Mouse (Mus musculus) urinary bladder, postnatal 25 days (tissue): ENCODE data around the gene Cldn14.
"Not testable (repeated sequence)": the region's sequence is repeated elsewhere in the genome, so short reads cannot be mapped to it uniquely, and the experiment has no call there.

Source experiments
- DNase-seq: peaks from one replicate; pipeline ENCODE4 v3.0.0; 2022; ENCODE audit warnings: low spot score

Cldn14 gene

DNA sequence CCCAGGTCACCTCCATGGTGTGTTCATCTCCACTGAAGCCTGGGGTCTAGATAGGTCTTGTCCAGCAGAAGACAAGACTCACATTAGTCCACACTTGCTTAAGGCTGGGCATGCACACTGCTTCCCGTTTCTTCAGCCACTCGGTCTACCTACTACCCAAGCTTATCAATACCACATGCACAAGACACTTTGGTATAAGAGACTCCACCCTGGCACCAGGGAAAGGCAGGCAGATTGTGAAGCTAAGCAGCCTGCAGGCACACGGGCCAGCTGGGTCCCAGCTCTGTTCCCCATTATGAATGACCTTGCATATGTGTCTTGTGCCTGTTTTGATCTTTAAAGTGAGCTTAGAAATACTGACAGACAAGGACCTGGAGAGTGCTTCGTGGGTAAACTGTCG, 719 bp upstream of the Cldn14 start:
- no peak for DNase-seq

DNA sequence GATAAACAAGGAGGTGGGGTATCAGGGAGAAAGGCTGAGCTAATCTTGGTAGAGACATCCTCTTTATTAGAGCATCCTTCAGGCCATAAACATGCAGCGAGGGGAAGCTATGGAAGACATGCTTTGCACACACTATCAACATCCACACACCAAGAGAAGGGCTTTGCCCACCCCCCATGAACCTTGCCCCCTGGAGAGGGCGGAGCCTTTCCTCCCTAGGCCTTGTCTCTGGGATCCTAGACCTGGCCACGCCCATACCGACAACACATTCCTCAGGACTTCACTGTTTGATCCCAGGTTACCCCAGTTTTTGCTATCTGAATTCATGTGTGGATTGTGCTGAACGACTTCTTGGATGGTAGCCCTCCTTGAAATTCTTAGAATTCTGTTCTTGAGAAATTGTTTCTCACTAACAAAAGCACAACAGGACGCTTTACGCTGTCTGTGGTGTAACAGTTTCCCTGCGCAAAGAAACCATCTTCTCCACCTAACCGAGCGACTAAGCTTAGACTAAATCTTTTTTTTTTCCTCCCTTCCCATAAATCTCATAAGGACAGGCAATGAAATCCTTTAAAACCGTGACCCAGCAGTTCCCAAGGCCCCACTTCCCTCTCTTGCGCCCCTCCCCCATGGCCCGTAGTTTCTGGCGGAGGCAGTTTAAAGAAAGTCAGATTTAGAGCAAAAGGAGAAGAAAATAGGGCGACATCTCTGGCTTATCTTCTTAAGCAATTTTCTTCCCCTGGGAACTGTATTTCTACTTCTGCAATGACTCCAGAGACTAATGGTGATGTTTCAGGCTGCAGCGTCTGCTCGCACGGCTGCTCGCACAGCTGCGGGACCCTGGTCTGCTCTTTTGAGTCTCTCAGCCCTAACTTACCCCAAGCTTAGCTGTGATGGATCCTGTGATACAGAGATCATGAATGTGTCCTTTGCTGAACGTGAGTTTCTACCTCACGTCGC, 1.7 kb downstream of the Cldn14 start:
- no peak for DNase-seq

DNA sequence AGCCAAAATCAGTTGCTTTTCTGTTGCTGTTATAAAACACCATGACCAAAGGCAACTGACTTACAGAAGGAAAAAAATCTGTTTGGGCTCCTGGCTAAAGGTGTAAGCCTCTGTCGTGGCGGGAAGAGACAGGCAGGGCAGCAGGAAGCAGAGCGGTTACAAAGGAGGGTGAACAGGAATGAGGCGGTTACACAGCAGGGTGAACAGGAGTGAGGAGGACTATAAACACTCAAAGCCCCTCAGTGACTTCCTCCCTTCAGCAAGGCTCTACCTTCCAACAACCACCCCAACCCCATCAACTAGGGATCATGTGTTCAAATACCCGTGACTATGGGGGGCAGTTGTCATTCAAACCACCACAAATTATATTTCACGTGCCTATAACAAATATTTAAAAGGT, 5.2 kb downstream of the Cldn14 start:
- DNase-seq, result no peak

DNA sequence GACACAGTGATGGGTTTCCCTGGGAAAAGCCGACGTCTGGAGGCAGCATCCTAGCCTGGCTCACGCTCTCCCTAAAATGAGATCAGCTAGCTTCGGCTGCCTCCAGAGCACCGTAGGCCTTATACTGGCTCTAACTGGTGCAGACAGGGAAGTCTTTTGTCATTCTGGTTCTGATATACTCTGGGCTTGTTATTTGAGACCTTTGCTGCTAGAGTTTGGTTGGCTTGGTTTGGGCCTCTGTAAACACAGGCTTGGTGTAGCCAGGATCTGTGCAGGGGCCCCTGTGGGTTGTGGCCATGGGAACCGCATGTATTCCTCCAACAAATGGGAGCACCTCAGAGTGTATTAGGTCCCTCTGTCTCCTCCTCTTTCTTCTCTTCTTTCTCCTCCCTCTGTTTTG, 7.3 kb downstream of the Cldn14 start:
- DNase-seq, result no peak

DNA sequence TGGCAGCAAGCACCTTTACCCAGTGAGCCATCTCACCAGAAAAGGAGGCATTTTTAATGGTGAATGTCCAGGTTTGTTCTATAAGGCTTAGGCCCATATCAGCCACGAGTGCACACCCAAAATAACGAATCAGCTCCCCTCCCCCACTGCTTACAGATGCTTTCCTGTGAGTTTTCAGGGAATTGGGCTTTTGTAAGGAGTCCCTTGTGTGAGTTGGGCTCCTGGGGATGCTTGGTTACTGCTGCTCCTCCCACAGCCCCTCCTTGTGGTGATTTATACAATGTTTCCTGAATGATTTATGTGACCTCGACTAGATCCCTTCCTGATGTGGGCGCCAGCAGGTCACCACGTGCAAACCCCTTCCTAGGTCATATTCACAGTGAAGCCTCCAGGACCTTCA, 9.7 kb downstream of the Cldn14 start:
- DNase-seq, result no peak

DNA sequence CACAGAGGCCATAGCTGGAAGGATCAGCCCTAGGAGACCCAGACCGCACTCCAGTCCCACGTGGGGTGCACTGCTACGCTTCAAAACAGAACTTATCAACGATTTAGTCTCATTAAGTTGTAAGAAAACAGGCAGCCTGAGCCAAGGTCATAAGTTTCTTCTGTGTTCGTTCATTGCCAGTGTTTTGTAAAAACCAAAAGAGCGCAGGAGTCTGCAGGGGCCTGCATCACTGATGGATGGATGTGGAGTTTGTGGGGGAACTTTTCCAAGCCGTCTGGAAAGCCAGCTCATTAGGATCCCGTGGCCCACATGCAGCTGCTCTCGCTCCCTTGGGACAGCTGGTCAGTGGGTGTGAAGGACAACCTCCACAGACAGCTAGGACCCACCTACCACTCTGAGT, 25.1 kb downstream of the Cldn14 start:
- no peak for DNase-seq

DNA sequence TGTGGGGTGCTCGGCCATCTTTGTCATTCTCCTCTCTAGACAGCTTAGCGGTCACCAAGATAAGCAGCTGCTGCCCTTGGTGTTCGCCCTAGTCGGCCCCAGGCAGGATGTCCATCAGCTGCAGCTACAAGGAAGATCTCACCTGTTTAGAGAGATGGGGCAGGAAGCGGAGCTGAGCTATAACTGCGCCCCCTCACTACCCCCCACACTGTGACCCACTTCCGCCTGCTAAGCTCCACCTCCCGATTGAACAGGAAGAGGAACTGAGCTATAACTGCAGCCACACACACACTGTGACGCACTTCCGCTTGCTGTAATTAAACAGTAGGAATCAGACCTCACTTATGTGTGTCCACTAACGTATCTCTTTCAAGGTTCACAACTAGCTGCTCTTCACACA, 26.3 kb downstream of the Cldn14 start:
- DNase-seq, result no peak

DNA sequence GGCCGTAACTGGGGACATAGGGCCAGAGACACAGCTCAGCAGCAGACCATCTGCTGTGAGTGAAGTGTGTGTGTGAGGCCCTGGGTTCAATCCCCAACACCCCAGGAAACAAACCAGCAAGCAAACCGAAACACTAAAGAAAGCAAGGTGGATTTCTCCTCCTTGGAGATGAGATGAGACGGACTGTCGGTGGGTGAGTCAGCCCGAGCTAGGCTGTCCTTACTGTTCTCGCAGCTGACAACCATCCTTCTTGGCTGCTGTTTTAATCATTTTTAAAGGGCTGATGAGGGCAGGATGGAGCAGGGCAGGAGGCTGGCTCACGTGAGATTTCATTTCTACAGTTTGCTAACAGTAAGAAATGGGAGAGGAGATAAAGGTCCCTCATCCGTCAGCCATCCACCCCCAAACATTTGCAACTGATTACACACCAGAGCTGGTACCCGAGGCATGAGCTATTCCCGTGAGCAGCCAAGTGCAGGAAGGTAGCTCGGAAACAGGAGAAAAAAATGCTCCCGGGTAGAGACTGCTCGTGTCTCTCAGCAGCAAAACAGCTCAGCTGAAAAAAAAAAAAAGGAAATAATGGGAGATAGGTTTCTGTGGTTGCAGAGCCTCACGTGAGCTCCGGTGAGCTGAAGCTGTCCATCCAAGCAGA, 27.3 kb downstream of the Cldn14 start:
- DNase-seq, result no peak

DNA sequence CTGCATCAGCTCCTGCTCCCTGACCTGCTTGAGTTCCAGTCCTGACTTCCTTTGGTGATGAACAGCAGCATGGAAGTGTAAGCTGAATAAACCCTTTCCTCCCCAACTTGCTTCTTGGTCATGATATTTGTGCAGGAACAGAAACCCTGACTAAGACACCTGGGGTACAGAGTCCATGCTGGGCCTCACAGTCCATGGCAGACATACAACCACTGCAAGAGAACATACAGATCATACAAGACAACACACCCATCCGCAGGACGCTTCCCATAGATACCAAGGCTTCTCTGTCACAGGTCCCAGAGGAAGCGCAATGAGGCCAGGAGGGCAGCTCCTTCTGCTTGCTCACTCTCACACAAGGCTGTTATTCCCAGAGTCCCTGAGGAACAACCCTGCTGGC, 28.3 kb downstream of the Cldn14 start:
- not testable (repeated sequence) for DNase-seq

DNA sequence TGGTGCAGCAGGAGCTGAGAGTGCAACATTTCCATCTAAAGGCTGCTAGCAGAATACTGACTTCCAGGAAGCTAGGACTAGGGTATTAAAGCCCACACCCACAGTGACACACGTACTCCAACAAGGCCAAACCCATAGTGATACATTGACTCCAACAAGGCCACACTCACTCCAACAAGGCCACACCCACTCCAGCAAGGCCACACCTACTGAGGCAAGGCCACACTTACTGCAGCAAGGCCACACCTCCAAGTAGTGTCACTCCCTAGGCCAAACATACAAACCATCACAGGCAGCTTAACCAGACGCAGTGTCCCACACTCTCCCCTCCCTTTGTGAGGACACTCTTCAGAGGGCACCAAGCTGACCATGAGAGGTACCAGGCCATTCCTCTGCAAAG, 29.3 kb downstream of the Cldn14 start:
- no peak for DNase-seq

DNA sequence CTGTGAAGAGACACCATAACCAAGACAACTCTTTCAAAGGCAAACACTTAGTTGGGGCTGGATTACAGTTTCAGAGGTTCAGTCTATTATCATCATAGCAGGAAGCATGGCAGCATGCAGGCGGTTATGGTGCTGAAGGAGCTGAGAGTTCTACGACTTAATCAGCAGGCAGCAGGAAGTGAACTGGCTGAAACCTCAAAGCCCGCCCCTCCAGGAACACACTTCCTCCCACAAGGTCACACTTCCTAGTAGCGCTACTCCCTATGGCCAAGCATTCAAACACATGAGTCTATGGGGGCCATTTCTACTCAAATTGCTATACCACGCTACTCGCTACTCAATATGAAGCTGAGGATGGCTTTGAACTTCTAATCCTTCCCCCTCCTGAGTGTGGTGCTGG, 31.1 kb downstream of the Cldn14 start:
- DNase-seq, result no peak

DNA sequence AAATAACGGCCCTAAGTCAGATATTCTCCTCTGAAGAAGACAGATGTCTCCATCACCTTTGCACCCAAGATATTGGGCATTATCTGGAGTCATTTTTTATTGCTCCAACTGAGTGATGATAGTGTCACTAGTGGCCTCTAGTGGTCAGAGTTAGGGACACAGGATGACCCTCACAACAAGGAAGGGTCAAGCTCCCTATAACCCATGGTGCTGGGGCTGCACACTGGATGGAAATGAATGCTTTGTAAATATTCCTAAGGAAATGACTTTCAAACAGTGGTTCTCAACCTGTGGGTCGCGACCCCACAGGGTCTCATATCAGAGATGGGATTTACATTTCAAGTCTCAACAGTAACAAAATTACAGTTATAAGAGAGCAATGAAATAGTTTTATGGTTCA, 31.7 kb downstream of the Cldn14 start:
- peak; percentile 9 for DNase-seq

DNA sequence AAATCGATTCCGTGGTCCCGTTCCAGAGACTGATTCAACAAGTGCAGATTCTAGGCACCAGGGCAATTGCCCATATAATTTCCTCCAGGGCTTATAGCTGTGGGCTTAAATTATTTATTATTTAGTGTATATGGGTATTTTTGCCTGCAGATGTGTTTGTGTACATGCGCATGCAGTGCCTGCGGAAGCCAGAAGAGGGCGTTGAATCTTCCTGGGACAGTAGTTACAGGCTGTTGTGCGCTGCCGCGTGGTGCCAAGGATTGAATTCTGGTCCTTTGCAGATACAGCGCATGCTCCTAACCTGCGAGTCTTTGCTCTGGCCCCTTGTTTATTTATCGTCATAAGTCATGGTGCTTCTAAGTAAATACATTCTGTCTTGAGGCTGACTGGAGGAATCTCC, 33.2 kb downstream of the Cldn14 start:
- DNase-seq, result no peak

DNA sequence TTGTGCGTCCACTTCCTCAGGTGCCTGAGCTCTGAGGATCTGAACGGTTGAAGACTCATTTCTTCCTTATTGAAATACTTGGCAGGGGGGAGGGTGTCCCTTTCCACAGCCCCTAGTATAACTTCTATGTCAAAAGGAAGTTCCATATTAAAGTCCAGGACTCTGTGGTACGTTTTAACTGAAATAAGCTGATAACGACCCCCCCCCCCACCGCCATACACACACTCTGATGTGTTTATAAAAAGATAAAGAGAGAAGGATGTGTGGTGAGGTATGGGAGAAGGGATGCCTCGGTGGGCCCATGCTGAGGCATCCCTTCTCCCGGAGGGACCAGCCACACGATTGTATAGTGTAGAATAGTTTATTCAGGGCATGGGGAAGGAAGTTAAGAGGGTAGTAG, 34.4 kb downstream of the Cldn14 start:
- no peak for DNase-seq

DNA sequence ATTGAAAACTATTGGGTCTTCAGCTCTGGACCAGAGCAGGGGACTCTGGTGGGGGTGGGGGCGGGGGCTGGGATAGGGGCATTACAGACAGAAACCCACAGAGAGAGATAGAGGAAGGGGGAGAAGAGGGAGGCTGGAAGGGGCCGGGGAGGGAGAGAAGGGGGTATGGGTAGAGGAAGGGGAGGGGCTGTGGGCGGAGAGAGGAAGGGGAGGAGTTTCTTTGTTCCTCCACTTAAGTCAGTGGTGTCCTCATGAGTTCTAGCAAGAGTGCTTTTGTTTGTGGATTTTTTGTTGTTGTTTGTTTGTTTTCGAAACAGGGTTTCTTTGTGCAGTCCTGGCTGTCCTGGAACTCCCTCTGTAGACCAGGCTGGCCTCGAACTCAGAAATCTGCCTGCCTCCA, 35.1 kb downstream of the Cldn14 start:
- no peak for DNase-seq

DNA sequence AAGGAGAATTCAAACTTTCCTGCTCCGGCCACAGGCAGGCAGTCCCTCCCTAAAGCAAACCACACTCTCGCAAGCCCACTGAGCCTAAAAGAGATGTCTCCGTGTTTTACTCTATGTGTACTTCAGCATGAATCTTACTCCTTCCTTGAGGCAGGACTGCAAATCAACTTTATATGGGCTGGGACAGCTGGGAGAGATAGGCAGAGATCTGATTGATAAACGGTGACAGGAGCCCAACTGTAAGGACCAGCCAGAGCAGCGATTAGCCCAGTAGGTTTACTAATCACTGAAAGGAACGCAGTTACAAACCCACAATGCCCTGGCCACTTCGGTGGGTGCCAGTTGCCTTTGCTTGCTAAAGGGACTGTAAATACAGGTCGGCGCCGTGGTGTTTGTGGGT, 35.5 kb downstream of the Cldn14 start:
- DNase-seq, result no peak

DNA sequence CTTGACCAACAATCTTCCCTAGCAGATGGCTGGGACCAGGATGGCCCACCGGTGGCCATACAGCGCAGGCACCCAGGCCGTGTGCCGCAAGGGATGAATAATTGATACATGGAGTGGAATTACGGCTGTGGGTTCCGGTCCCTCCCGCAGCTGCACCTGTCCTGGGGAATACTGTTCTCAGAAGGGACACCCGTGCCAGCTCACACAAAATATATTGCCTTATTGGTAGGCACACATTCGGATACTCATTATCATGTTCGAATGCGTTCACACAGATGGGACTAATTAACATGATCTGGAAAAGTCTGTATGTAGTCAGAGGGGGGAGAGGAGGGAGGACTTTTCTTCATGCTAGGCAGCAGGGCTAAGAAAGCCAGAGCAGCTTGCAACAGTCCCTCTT, 37.6 kb downstream of the Cldn14 start:
- no peak for DNase-seq

DNA sequence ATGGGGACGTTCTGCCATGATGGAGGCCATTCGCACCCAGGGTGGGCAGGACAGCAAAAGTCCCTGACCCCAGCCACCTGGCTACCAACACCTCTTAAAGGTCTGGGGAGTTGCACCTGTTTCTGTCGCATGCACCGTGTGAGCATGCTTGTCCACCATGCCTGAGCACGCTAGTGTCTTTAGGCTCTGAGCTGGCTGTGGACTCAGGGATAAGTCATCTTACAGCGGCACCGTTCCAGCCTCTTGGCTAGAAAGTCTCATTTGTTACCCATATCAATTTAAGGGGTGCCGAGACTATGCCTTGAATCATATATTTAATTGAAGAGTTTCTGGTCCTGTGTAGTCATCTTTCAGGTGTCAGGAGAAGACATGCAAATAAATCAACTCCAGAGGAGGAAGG, 40.7 kb downstream of the Cldn14 start:
- no peak for DNase-seq

DNA sequence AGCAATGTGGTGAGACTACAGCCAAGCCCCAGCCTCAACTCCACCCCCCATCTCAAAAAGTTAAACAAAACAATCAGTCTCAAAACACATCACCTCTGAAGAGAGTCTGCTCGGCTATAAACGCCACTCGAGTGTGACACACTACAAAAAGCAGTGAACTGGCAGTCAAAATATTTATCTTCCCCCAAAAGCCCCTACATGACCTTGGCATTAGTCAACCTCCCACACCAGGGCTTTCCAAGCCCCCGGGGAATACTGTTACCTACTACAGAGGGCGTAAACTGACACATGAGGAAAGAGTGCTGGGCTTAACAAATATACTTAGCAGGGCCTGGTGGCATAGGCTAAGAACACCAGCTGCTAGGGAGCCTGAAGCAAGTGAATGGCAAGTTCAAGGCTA, 46.4 kb downstream of the Cldn14 start:
- no peak for DNase-seq

DNA sequence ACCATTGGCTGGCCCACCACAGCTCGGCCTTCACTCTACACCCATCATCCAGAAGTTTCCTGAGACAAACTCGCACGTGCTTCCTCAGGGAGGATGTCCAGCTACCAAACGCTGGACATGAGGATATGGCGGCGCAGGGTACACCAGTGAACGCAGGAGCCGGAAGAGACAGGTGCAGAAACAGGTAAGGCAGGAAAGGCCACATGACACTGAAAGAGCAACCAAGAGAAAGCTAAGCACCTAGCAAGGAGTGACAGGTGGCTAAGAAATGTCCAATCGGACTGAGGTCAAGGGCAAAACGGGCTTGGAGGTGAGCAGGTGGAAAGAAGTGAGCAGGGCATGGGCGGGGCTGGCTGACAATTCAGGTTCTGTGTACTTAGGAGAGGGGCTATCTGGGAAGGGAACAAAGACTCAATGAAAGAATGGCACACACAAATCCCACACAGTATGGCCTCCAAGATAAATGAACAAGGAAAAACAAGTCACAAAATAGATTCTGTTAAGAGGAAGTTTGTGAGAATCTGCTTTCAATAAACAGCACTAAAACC, 47.5 kb downstream of the Cldn14 start:
- no peak for DNase-seq

DNA sequence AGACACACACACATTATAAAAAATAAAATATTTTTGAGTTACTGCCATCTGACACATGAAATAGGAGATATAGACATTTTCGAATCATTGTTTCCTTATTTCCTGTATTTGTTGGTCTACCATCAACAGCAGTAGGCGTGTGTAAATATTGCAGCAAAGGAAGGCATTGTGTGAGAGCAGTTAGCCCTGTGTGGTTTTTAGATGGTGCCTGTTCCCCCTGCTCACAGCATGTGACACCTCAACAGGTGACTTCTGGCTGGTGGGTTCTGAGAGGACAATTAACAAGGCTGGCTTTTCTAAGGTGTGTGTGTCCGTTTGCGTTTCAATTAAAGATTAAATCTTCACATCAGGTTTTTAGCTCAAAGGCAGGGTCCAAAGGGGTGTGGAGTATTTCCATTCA, 48.1 kb downstream of the Cldn14 start:
- DNase-seq, result no peak

DNA sequence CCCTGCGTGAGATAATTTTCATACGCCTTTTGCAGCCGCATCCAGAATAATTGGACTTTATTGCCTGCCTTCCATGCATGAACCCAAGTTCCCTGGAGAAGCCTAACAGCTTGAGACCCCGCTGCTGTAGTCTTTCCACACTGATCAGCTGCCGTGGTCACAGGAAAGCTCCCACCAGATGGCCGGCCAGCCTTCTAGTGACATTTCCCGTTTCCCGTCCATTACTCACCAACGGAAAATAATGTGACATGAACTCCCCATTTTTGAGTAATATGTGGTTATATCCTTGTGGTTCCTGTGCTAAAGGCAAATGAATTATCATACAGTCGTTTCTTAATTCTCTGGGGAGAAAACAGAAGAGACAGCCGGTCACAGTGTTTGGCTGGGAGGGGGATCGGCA, 51.2 kb downstream of the Cldn14 start:
- DNase-seq, result no peak

DNA sequence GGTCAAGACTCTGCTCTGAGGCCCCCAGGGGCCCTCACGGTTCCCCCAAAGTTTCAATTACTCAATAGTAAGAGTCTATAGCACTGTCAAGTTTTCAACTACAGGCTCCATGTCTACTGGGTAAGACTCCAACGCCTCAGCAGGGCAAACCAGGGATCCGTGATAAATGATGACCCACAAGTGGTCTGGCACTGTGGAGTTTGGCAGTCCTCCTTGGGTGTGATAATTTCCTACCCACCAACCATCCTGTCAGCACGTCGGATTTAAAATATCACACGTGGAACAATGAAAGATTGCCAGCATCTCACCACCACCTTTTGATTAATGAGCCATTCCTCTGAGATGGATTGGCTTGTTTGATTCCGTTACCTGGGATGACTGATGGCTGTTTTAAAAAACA, 51.7 kb downstream of the Cldn14 start:
- DNase-seq, result no peak
